Mouse (Mus musculus): Measurements from ENCODE around the gene Rbm39.
"Not testable (repeated sequence)": the region's sequence is repeated elsewhere in the genome, so short reads cannot be mapped to it uniquely, and the experiment has no call there.

Rbm39 gene

DNA sequence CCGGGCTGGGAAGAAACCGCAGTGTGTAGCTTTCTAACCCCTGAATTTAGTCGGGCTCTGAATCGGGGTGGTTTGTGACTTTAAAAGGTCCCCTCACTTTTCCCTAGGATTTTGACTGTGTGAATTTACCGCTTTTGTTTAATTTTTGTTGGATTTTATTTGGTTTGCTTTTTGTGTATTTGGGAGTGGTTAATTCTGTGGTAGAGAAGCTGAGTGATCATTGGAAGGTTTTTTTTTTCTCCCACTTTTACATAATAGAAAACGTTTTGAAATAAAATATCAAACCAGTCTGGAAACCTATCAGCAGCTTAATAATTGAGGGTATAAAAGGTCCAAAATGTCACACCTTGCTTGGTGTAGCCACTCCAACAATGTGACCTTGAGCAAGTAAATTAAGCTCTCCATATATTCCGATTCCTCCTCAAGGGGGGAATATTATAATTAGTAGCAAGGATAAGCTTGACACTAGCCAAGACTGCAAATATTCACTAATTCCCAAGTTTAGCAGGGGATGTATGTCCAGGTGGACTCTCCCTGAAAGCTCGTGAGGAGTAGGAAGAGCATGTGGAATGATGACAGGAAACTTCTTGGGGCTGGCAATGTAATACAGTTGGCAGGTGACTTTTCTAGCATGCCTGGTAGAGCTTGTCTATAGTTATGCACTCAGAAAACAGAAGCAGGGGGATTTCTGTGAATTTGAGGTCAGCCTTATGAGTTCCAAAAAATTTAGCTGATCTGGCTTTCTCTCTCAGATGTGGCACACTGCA is 969 bp upstream of the Rbm39 start:
- no peak for DNase-seq (ENCODE audit: low read depth, low spot score)

DNA sequence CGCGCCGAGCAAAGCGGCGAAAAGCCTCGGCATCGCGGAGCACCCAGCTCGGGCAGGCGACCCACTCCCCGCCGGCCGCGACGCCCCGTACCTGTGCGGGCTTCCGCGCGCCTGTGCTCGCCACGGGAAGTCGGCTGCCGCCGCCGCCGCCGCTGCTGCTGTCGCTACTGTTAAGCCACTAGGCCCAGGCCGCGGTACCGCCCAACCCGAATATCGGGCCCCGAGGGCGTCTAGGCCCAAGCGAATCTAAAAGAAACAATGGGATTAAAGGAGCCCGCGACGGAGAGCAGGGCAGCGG is 293 bp downstream of the Rbm39 start:
- DNase-seq (ENCODE audit: low read depth, low spot score) = no peak

DNA sequence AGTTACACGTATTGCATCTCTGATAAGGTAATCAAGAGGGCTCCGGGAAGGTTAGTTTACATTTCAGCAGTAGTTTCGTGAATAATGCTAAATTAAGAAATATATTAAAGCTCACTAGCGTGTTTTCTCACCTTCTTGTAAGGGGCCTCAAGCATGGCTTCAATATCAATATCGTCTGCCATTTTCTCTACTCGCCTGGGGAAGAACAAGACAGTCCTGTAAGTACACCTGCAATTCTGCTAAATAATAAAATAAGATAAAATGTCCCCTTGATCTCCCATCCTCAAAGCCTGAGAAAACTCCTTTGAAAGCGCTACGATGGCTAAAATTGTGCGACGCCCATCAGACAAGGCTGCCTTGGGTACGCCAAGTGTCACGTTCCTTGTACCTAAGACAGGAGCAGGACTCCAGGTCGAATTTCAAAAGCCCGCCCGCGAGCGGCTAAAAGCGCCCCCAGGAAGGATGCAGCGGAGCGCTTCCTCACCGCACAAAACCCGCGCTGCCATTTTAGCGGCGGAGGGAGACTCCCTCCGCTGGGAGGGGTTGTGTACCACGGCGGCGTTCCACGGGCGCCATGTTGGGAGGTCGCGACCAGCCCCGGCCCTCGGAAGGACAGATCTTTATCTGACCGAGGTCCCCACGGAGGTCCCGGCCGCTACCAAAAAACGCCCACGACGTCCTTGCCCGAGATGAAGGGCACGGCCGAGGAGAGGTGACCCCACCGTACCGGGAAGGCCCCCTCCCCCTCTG is 817 bp downstream of the Rbm39 start:
- peak; percentile 82 for DNase-seq (ENCODE audit: low read depth, low spot score)

DNA sequence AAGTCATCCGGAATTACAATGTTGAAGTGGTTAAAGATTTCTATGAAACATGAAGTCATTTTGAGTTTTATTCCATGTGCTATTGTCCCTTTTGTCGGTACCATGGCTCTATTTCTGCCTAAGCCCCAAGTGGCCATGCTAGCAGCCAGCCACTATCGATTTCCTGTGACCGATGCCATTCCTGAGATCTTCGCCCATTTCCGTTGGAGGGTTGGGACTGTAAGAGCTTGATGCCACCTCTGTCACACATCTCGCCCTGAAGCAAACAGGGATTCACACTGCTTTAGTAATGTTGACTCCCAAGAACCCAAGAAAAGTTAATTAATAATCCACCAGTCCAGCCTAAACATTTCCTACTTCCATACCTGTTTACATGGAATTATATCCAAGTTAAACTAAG is 2.4 kb downstream of the Rbm39 start:
- peak; percentile 40 for DNase-seq (ENCODE audit: low read depth, low spot score)

DNA sequence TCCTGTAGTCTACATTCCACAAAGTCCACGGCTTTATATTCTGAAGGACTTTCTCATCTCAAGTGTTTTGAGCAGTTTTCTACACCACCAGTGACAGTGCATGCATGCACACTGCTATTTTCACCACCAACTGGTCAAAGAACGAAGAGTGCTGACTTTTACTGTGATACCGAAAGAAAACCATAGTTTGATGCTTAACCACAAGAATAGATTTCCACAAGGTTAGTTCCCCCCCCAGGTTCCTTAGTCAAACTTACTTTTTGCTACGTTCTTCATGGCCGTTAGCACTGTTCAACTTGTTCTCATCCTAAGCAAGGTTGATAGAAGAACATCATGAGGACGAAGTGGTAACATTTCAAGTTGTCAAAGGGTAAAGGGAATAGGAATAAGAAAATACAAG is 3.0 kb downstream of the Rbm39 start:
- DNase-seq (ENCODE audit: low read depth, low spot score) = no peak

DNA sequence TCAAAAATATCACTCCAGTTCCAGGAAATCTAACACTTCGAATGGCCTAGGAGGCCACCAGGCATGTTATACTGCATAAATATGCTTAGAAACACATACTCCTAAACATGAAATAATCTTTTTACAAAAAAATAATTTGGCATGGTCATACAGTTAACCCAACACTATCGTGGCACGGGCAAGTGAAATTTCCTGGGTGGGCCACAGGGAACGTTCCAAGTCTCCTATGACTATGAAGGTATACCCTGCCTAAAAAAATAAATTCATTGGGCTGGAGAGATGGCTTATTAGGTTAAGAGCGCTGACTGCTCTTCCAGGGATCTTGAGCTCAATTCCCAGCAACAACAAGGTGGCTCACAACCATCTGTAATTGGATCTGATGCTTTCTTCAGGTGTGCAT is 13.5 kb downstream of the Rbm39 start:
- DNase-seq (ENCODE audit: low read depth, low spot score) = no peak

DNA sequence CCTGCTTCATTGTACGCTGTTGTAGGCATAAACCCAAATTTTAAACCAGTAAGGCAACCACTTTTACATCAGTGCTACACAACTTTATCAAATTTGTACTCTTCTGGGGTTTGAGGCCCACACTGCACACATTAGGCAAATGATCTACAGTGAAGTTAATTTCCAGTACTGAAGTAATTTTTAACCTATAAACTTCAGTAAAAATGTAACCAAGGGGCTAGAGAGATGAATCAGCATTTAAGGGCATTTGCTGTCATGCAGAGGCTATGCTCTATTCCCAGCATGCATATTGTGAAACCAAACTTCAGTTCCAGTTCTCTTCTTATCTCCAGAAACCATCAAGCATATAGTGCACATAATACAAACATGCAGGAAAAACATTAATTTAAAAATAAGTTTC is 14.6 kb downstream of the Rbm39 start:
- DNase-seq (ENCODE audit: low read depth, low spot score) = no peak

DNA sequence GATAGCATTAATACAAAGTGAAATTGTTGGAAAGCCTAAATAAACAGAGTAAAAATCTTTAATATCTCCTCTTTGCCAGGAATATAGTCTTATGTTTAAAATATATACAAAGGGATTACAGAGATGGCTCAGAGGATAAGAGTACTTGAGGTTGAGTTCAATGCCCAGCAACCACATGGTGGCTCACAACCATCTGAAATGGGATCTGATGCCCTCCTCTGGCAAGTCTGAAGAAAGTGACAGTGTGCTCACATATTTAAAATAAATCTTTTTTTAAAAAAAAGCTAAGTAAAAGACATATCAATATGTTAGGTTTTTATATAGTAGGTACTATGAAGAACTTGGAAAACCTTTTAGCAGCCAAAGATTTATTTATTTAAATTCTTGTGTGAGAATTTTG is 28.5 kb downstream of the Rbm39 start:
- no peak for DNase-seq (ENCODE audit: low read depth, low spot score)

DNA sequence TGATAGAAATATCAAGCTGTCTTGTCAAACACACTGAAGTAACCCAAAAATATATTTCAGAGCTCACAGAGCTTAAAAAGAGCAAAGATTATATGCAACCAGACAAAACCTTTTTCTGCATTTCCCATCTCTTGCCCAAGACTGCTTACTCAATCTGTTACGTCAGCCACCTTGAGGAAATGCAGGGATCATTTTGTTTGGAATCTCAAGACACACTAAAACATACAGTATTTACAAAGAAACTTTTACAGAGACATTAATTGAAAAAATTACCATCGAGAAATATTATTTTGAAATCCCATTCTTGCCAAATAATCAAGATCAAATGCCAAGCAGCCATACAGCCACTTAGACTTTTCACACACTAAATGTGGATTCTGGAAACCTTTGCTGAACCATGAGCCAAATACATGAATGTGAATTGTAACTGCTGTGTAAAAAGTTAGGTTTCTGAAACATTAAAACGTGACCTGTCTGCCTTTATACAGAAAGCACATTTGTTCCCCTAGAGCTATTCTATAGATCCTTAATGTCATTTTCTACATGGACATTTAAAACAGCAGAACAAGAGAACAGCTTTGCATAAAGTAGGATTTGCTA is 32.6 kb downstream of the Rbm39 start:
- no peak for DNase-seq (ENCODE audit: low read depth, low spot score)

DNA sequence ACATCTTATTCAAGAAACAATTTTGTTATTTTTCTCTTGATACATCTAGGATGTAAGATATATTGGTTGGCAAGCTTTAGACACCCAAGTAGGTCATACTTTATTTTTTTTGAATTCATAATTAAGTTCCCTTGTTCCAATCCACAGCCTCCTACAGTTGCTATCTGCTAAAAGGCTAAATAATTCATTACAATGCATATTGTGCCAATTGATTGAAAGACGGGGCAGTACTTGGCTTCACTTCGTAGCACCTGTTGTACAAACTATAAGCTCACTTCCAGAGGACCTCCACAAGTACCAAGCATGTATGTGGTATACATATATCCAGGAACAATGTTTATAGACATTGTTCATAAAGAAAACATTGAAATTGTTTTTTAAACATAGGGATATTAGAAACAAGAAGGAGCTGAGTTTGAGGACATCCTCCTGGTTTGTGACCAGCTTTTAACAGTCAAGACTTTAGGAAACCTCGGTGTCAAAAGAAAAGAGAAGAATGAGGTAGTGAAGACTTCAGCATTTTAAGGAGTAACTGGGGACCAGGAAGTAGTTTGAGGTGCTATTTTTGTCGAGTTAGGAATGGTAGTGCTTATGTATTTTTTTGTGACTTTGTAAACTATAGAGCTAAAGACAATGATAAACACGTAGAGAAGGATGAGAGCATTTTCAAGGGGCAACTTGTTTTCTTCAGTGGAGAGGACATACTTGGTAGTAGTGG is 33.6 kb downstream of the Rbm39 start:
- DNase-seq (ENCODE audit: low read depth, low spot score) = no peak

DNA sequence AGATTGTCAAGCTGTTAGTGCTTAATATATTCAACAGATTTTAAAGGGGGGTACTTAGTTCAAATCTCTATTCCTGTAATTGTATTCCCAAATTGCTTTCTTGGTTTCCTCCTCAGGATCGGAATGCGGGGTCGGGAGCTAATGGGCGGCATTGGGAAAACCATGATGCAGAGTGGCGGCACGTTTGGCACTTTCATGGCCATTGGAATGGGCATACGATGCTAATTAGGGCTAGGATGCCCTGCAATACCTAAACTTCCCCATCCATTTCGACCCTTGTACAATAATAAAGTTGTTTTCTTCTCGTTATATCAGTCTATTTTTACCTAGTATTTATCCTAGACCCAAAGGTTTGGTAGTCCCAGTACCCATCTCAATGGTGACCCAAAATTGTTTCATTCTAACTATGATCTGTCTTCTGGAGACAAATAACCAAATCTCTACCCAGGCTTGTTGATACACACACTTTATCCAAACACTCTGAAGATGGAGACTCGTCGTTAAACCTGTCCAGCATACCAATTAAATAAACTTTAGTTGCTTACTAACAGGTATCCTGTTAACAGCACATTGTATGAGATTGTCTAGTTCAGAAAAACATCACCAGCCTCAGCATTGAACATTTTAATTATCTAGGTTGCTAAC is 34.4 kb downstream of the Rbm39 start:
- DNase-seq (ENCODE audit: low read depth, low spot score) = no peak

DNA sequence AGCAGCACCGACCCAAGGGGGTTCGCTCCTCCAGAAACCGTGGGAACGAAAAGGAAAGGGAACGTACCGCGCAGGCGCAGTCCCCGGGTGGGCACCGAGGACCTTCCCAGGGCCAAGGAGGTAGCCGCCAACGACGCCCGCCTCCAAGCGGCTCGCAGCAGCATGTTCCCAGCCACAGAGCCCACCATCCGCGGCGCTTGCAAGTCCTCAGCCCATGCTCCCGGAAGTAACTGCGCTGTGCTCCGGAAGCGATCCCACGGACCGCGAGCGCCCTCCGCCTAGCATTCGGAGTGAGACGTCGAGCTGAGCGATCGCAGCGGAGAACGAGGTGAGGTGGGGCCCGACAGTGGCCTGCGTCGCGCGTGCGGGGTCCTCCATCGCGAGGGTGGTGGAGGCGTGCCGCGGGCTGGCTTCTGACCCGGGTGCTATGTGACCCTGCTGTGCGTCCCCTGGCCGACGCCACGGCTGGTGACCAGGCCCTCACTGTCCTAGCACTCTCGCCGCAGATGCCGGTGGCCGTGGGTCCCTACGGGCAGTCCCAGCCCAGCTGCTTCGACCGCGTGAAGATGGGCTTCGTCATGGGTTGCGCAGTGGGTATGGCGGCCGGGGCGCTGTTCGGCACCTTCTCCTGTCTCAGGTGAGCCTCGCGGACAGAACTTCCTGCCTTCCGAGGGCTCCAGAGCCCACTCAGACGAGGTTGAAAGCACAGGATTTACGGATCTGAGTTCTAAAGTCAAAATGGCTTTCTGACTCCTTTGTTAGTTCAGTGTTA is 35.9 kb downstream of the Rbm39 start, which contains the start of the genes Romo1 and Nfs1:
Gene Romo1, plus strand, starts transcription at position 87 of the 772 bp plus-strand sequence.
Gene Nfs1, minus strand, starts transcription at position 234 of the 772 bp plus-strand sequence.
- DNase-seq (ENCODE audit: low read depth, low spot score) = peak; percentile 96

DNA sequence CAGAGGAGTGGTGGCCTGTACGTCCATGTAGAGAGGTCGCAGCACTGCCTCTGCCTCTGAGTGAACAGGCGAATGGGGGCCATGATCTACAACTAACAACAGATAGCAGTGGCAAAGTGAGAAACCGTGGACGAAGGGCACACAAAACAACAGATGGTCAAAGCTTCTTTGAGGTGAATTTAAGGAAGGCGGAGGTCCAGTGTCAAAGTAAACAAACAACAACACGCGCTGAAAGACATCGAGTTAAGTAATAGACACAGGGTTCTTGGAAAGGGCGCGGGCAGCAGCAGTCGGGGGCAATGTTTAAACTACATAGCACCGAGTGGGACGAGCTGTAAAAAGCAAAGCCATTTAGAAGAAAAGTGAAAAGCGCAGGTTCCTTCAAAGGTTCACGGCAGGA is 36.7 kb downstream of the Rbm39 start:
- no peak for DNase-seq (ENCODE audit: low read depth, low spot score)

DNA sequence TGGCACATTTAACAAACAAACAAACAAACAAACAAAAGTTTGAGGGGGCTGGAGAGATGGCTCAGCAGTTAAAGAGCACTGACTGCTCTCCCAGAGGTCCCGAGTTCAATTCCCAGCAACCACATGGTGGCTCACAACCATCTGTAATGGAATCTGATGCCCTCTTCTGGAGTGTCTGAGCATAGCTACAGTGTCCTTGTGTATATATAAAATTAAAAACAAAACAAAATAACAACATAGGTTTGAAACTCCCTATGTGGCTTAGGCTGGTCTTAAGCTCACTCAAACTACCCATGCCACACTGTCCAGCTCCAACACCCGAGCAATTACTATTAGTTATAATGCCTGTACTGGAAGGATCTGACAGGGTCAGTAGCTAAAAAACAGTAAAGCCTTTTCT is 37.2 kb downstream of the Rbm39 start:
- no peak for DNase-seq (ENCODE audit: low read depth, low spot score)

DNA sequence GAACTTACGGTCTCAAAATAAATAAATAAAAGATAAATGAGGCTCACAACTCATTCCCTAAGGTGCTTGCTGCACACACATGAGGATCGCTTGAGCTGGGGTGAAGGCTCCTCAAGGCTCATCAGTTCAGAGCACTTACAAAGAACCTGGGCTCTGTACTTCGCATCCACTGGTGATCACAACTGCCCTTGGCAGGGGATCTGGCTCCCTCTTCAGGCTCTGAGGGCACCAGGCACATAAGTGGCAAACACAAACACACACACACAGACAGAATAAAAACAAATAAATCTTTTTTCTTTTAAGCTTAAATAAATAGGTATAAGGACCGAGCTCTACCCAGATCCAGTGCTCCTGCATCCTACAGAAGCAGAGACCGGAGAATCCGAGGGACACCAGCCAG is 44.3 kb downstream of the Rbm39 start:
- DNase-seq (ENCODE audit: low read depth, low spot score) = peak; percentile 31

DNA sequence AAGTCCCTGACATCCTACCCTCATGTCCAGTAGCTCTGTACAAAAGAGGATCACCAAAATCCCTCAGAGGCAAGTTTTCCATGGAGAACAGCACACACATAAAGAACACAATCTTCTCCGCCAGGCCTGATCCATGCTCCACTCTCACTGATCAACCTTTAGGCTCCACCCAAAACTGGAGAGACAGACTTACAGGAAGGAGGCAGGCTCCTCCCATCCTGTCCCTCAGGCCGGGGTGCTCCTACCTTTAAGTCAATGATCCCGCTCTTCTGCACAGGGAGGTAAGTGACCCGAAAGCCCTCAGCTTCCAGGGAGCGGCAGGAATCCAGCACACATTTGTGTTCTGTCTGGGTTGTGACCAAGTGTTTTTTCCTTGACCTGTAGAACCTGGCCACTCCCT is 45.9 kb downstream of the Rbm39 start:
- peak; percentile 71 for DNase-seq (ENCODE audit: low read depth, low spot score)

DNA sequence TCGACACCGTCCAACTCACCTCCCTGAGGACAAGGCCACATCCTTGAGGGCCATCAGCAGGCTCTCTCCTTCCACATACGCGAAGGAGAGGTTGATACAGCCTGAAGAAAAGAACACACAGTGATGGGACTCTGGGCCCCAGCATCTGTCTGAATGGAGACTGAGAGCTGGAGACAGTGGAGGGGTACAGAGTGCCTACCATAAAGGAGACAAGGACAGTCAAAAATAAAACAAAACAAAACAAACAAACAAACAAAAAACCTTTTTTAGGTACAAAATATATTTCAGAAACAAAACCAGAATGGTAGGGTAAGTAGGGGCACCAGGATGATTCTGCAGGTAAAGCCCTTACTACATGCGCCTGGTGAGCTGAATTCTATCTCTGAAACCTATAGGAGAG is 53.0 kb downstream of the Rbm39 start, which contains the start of gene Gm28036:
Gene Gm28036, minus strand, starts transcription at position 101 of the 400 bp plus-strand sequence.
- no peak for DNase-seq (ENCODE audit: low read depth, low spot score)

DNA sequence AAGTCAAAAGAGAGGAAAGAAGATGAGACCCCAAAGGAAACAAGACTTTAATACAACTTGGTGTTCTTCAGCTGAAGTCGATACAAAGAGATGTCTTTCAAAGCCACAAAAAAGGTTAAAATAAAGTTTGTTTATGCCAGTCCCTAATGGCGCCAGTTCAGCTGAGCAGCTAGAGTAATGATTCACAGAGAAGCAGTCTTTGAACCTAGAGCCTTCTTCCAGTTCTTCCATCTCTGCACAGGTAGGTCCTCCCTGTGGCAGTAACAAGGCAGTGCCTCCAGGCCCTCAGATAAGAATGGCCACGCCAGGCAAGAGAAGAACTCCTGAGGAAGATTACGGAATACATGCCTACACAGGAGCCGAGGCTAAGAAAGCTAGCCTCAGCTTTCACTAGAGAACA is 56.3 kb downstream of the Rbm39 start:
- no peak for DNase-seq (ENCODE audit: low read depth, low spot score)

DNA sequence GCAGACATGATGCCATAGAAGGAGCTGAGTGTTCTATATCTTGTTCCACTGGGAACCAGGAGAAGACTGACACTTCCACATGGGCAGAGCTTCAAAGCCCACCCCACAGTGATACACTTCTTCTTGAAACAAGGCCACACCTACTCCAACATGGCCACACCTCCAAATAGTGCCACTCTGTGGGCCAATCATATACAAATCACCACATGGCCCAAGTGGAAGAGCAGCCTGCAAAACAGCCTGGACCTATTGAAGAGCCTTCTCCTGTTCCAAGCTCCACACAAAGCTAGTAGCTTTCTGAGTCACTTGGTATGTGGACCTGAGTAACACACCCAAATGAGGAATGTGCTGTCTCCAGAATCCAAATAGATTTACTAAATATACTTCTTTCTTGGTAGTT is 60.5 kb downstream of the Rbm39 start:
- peak; percentile 41 for DNase-seq (ENCODE audit: low read depth, low spot score)

DNA sequence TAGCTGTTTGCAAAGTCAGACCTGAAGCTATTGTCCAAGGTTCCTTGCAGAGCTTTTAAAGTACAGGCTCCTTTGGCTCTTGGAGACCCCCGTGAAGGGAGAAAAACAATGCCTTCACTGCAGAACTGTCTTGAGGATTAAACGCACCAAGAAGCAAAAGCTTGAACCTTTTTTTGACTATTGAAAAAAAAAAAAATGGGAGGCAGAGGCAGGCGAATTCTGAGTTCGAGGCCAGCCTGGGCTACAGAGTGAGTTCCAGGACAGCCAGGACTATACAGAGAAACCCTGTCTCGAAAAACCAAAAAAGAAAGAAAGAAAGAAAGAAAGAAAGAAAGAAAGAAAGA is 68.0 kb downstream of the Rbm39 start:
- DNase-seq (ENCODE audit: low read depth, low spot score) = not testable (repeated sequence)
